Mouse (Mus musculus) kidney, embryonic 14.5 days (tissue): ENCODE data around the gene Sf3a3. TPM values are rescaled to one million over a fixed set of nuclear protein-coding genes. Genes with fewer than 3 reads are reported as not detected.

ENCODE experiments used
- ATAC-seq: fragments of 200-750 bp; cut with Nextera tagmentation; 2 replicates; pipeline ENCODE4 v1.8.0; 2017; ENCODE audit warnings: moderate number of reproducible peaks, mild to moderate bottlenecking, moderate TSS enrichment, moderate library complexity; ENCODE audit not compliant: low FRiP score, low TSS enrichment
- H3K27ac ChIP-seq: fragments of 300-500 bp; sonication (generic); 2 replicates; pipeline ENCODE4 v1.5.1; 2014; ENCODE audit warnings: low read depth, mild to moderate bottlenecking, low read length, moderate library complexity, mixed read lengths
- H3K27me3 ChIP-seq: fragments of 300-500 bp; sonication (generic); 2 replicates; pipeline ENCODE4 v1.6.1; 2014; ENCODE audit warnings: mild to moderate bottlenecking, low read length; ENCODE audit not compliant: control insufficient read depth, insufficient read depth
- H3K36me3 ChIP-seq: fragments of 300-500 bp; sonication (generic); 2 replicates; pipeline ENCODE4 v1.6.1; 2014; ENCODE audit warnings: low read length, mixed read lengths; ENCODE audit not compliant: control insufficient read depth, insufficient read depth
- H3K4me1 ChIP-seq: fragments of 300-500 bp; sonication (generic); 2 replicates; pipeline ENCODE4 v1.6.1; 2014; ENCODE audit warnings: low read length, mixed read lengths; ENCODE audit not compliant: control insufficient read depth, insufficient read depth
- H3K4me2 ChIP-seq: fragments of 300-500 bp; sonication (generic); replicated peaks from 2 replicates; pipeline ENCODE4 v1.6.1; 2014; ENCODE audit warnings: low read depth, mild to moderate bottlenecking, low read length
- H3K4me3 ChIP-seq: fragments of 300-500 bp; sonication (generic); 2 replicates; pipeline ENCODE4 v1.5.1; 2014; ENCODE audit warnings: mild to moderate bottlenecking, low read length
- H3K9ac ChIP-seq: fragments of 300-500 bp; sonication (generic); 2 replicates; pipeline ENCODE4 v1.6.1; 2014; ENCODE audit warnings: low read depth, mild to moderate bottlenecking, low read length, moderate library complexity
- H3K9me3 ChIP-seq: fragments of 300-500 bp; sonication (generic); 2 replicates; pipeline ENCODE4 v1.6.1; 2016; ENCODE audit warnings: low read length; ENCODE audit not compliant: control insufficient read depth
- WGBS: fragments of 180-500 bp; shearing (Covaris S2); extraction: QIAGEN DNeasy Blood & Tissue Kit; methylation state at CpG from one replicate; pipeline ENCODE4 v1.1.7; 2014; 5-methylcytosine and 5-hydroxymethylcytosine counted together
- polyA plus RNA-seq: library from polyadenylated mRNA; unstranded; fragments of >200 nt; fragmentation: Nextera tagmentation; extraction: Ambion mirVana; gene quantifications from 2 replicates; pipeline ENCODE4 v1.2.1, GENCODE M21; 2014

The Sf3a3 gene
- polyA plus RNA-seq, 1 experiment from 2014 or later = 183 TPM

- H3K9me3 ChIP-seq = no peaks in the 10 kb centered on the region
- peaks cover 11% of the 10 kb centered on the region for H3K27me3 ChIP-seq
- H3K9ac ChIP-seq = no peak overlapping the region
- no peak for ATAC-seq
- H3K4me3 ChIP-seq = no peak overlapping the region
- H3K27ac ChIP-seq = no peak overlapping the region
- no peak overlapping the region for H3K4me2 ChIP-seq
- peaks cover 36% of the 10 kb centered on the region for H3K36me3 ChIP-seq
- 91% methylated on average over 6 of the region's 6 CpGs for WGBS
- peaks cover 12% of the 10 kb centered on the region for H3K4me1 ChIP-seq
These were observed 38.6 kb upstream of the Sf3a3 start for GRCm38 (mm10) chr4:124675958-124676357.

- no peak overlapping the region for H3K27ac ChIP-seq
- no peaks in the 10 kb centered on the region for H3K27me3 ChIP-seq
- H3K4me3 ChIP-seq = no peak overlapping the region
- H3K9ac ChIP-seq = no peak overlapping the region
- H3K4me1 ChIP-seq = no peaks in the 10 kb centered on the region
- H3K4me2 ChIP-seq = no peak overlapping the region
- no peak for ATAC-seq
- peaks cover 77% of the 10 kb centered on the region for H3K36me3 ChIP-seq
- no peaks in the 10 kb centered on the region for H3K9me3 ChIP-seq
- 59% methylated on average over 7 of the region's 7 CpGs for WGBS
These were observed 32.3 kb upstream of the Sf3a3 start for GRCm38 (mm10) chr4:124682270-124682669.

GRCm38 (mm10) chr4:124683474-124683873 lies 31.1 kb upstream of the Sf3a3 start:
- H3K4me2 ChIP-seq = no peak overlapping the region
- ATAC-seq = no peak
- no peaks in the 10 kb centered on the region for H3K4me1 ChIP-seq
- peaks cover 74% of the 10 kb centered on the region for H3K36me3 ChIP-seq
- 92% methylated on average over 4 of the region's 4 CpGs for WGBS
- no peak overlapping the region for H3K4me3 ChIP-seq
- no peaks in the 10 kb centered on the region for H3K9me3 ChIP-seq
- no peak overlapping the region for H3K9ac ChIP-seq
- no peak overlapping the region for H3K27ac ChIP-seq
- H3K27me3 ChIP-seq = no peaks in the 10 kb centered on the region

GRCm38 (mm10) chr4:124685004-124685403 lies 29.6 kb upstream of the Sf3a3 start:
- Histone ChIP-seq H3K9ac (no peak overlapping the region), H3K9me3 (no peaks in the 10 kb centered on the region), H3K27me3 (no peaks in the 10 kb centered on the region), H3K36me3 (peaks cover 60% of the 10 kb centered on the region), H3K4me1 (no peaks in the 10 kb centered on the region), H3K27ac (no peak overlapping the region), H3K4me2 (no peak overlapping the region), H3K4me3 (no peak overlapping the region)
- ATAC-seq = no peak
- WGBS = 46% methylated on average over 4 of the region's 4 CpGs

GRCm38 (mm10) chr4:124685453-124685852 lies 29.1 kb upstream of the Sf3a3 start:
- Histone ChIP-seq H3K27me3 (no peaks in the 10 kb centered on the region), H3K4me2 (no peak overlapping the region), H3K9ac (no peak overlapping the region), H3K9me3 (no peaks in the 10 kb centered on the region), H3K4me1 (no peaks in the 10 kb centered on the region), H3K4me3 (no peak overlapping the region), H3K36me3 (peaks cover 55% of the 10 kb centered on the region), H3K27ac (no peak overlapping the region)
- 57% methylated on average over 8 of the region's 8 CpGs for WGBS
- no peak for ATAC-seq

GRCm38 (mm10) chr4:124685897-124686402 lies 28.6 kb upstream of the Sf3a3 start:
- no peak for ATAC-seq
- Histone ChIP-seq H3K27ac (no peak overlapping the region), H3K4me1 (no peaks in the 10 kb centered on the region), H3K9ac (no peak overlapping the region), H3K9me3 (no peaks in the 10 kb centered on the region), H3K4me3 (no peak overlapping the region), H3K27me3 (no peaks in the 10 kb centered on the region), H3K4me2 (no peak overlapping the region), H3K36me3 (peaks cover 50% of the 10 kb centered on the region)
- WGBS = 64% methylated on average over 8 of the region's 8 CpGs

- H3K4me3 ChIP-seq = no peak overlapping the region
- 85% methylated on average over 8 of the region's 8 CpGs for whole genome bisulfite sequencing
- no peaks in the 10 kb centered on the region for H3K9me3 ChIP-seq
- no peak overlapping the region for H3K27ac ChIP-seq
- peaks cover 10% of the 10 kb centered on the region; the same call in 1 of the 2 replicates for H3K36me3 ChIP-seq
- H3K4me2 ChIP-seq = no peak overlapping the region
- no peak for ATAC-seq
- no peak overlapping the region for H3K9ac ChIP-seq
- H3K4me1 ChIP-seq = peaks cover 12% of the 10 kb centered on the region
- H3K27me3 ChIP-seq = no peaks in the 10 kb centered on the region
These were observed 23.1 kb upstream of the Sf3a3 start for GRCm38 (mm10) chr4:124691455-124691854.

- H3K27me3 ChIP-seq = no peaks in the 10 kb centered on the region
- 81% methylated on average over 3 of the region's 3 CpGs for WGBS
- no peak for ATAC-seq
- H3K27ac ChIP-seq = no peak overlapping the region
- H3K36me3 ChIP-seq = peaks cover 3% of the 10 kb centered on the region; the same call in 1 of the 2 replicates
- peak overlapping the region; percentile 94 for H3K9ac ChIP-seq
- peak overlapping the region; percentile 96 for H3K4me3 ChIP-seq
- no peaks in the 10 kb centered on the region for H3K9me3 ChIP-seq
- peaks cover 12% of the 10 kb centered on the region for H3K4me1 ChIP-seq
- peak overlapping the region; percentile 76 for H3K4me2 ChIP-seq
These were observed 22.1 kb upstream of the Sf3a3 start for GRCm38 (mm10) chr4:124692416-124692861.

GRCm38 (mm10) chr4:124693135-124693894 lies 21.3 kb upstream of the Sf3a3 start, which contains the start of gene Utp11:
Utp11 (minus strand) TSS chr4:124693600.
- ATAC-seq = peak; percentile 95
- peak within 1 kb of the TSS; percentile 96 for H3K4me3 ChIP-seq
- H3K36me3 ChIP-seq = no peaks in the 10 kb centered on the region; the same call in 1 of the 2 replicates
- H3K9ac ChIP-seq = peak within 1 kb of the TSS; percentile 94
- H3K9me3 ChIP-seq = no peaks in the 10 kb centered on the region
- H3K27me3 ChIP-seq = no peaks in the 10 kb centered on the region
- H3K4me1 ChIP-seq = peaks cover 12% of the 10 kb centered on the region
- WGBS = under 1% methylated on average over 43 of the region's 43 CpGs
- H3K27ac ChIP-seq = no peak within 1 kb of the TSS
- peak within 1 kb of the TSS; percentile 76 for H3K4me2 ChIP-seq
